Mouse (Mus musculus) left cerebral cortex, postnatal 4 days (tissue): ENCODE measurements around the gene Sfxn3. TPM values are rescaled to one million over a fixed set of nuclear protein-coding genes. Genes with fewer than 3 reads are reported as not detected.

Experiments
- total RNA-seq, 2 experiments: library from RNA; stranded (reverse); gene quantifications; 2 replicates each; pipeline ENCODE4 v1.2.3; 2021

The Sfxn3 gene
- total RNA-seq, 2 experiments from 2014 or later, result 108 to 128 TPM

Other genes with a start within 250 kb of the Sfxn3 start
- 10 to 100 TPM; 44.7 to 46.6 TPM for gene Slf2, start 116.4 kb upstream of the Sfxn3 start, total RNA-seq
- 100 to 1,000 TPM; 116 to 123 TPM for gene Sema4g, start 58.4 kb upstream of the Sfxn3 start, total RNA-seq
- 10 to 100 TPM; 16.0 to 17.3 TPM for gene Twnk, start 41.8 kb upstream of the Sfxn3 start, total RNA-seq
- 10 to 100 TPM; 41.3 to 41.6 TPM for gene Mrpl43, start 41.1 kb upstream of the Sfxn3 start, total RNA-seq
- 10 to 100 TPM; 30.2 to 35.1 TPM for gene Lzts2, start 33.1 kb upstream of the Sfxn3 start, total RNA-seq
- gene Pdzd7, start 1.8 kb upstream of the Sfxn3 start, total RNA-seq, result 1 to 10 TPM; 8.0 to 8.2 TPM
- gene Kazald1, start 27.7 kb downstream of the Sfxn3 start, total RNA-seq, result 1 to 10 TPM in 1 of 2 experiments, under 1 TPM in 1; 0.70 to 1.8 TPM
- not detected for gene Tlx1, start 103.2 kb downstream of the Sfxn3 start, total RNA-seq
- gene Lbx1, start 188.3 kb downstream of the Sfxn3 start, total RNA-seq, result not detected